Mouse (Mus musculus): ENCODE results near the gene Psmb7.

Psmb7 gene

DNA sequence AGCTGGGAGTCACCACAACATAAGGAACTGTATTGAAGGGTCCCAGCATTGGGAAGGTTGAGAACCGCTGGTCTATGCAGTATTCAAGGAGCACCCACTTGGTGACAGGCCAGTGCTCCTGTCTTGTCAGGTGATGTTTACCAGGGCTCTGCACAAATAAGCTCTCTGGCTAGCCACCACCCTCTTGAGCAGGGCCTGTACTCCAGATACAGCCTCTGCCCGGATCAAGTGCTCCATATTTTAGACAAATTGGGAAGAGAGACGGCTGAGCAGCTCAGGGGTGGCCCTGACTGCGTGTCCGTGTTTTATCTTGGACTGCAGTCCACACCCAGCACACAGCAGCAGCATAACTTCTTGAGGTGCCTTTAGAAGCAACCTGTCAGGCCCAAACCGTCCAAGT, 57.2 kb downstream of the Psmb7 start:
- no peak for DNase-seq

DNA sequence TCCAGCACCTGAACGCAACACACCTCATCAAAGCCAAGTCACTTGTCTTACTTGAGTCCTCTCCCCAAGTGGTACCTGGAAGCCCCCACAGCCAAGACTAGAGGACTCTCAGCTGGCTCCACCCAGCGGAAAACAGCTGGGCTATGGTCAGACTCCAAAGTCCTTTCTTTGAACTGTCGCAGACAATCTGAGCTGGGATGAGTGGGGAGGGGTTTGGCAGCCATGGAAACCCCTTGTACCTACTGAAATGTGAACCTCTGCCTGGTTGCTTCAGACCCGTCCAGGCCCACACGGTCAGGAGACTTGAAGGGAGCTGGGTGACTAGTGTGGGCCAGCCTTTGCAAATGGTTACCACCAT, 58.5 kb downstream of the Psmb7 start:
- DNase-seq, result peak; percentile 21

- no peak for DNase-seq
Measured at GRCm38 (mm10) chr2:38584514-38585378, 59.1 kb downstream of the Psmb7 start.

DNA sequence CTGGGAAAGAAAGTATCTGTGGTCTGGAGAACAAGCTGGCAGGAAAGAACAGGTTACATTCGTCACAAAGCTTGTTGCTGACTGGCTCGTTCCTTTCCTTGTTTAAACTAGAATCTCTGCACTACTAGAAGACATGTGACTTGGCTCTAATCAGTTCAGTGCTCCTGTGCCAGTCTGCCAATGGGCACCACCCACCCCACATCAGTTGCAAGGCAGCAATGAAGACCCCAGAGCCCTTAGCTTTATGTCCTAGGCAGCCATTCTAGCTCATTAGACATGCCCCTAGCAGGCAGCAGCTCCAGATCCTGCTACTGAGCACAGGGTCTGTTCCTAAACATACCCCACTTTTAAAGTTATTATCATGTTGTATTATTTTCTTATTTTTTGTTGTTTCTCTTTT, 59.9 kb downstream of the Psmb7 start:
- DNase-seq, result no peak

DNA sequence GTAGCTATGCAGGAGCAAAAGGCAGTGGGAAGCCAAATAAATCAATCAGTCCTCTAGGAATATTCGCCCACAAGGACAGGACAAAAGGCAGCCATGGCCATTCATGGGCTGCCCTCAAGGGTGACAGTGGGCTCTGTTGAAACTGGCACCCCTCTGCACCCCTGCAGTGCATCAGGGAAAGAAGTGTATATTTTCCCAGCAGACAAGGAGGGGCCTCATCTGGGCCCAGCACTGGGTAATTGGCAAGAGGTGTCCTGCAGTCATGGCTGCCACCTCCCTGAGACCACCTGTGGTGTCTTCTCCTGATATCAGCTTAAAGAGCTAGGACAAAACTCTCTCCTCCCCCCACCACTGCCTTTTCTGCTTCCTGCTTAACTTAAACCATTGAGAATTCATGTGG, 64.4 kb downstream of the Psmb7 start:
- no peak for DNase-seq

GRCm38 (mm10) chr2:38578602-38579521, 65.0 kb downstream of the Psmb7 start:
- peak; percentile 12 for DNase-seq

DNA sequence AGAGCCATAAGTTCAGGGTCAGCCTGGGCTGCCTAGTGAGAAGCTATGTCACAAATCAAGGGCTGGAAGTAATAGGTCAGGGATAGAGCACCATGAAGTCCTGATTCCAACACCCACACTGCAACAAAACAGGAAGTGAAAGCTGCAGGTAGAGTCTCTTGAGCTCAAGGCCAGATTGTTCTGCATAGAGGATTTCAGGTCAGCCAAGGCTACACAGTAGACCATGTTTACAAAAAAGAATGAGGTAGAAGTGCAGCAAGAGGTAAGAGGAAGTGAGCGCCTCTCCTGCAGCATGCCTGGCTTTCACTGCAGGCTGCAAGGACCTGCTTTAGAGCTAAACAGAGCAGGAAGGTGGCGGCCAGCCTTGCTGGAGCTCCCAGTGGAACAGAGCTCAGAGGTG, 69.2 kb downstream of the Psmb7 start:
- DNase-seq, result no peak

DNA sequence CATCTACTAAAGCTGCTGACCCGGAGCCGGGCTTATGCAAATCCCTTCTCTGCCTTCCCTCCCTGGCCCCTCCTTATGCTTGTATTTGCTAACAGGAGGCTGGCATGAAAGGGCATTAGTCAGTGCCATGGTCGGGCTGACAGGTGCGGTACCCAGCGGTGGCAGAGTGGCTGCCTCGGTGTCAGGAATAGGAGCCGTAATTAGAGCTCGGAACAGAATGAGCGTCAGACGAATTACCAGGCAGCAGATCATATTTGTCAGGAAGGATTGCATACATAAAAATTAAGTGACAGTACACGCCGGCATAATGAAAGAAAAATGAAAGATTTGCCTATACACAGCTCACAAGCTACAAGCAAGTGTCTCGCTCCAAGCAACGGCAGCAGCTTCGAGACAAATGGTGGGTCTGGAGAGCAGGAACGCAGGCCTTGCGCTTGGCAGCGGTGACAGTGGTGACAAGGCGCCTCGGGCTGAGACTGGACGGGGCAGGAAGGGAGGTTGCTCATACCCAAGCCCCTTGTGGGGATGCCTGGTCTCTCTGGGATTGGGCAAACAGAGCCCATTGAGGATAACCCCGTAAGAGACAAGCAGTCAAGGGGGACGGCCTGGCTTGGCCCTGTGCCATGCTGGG, 71.8 kb downstream of the Psmb7 start:
- no peak for DNase-seq

DNA sequence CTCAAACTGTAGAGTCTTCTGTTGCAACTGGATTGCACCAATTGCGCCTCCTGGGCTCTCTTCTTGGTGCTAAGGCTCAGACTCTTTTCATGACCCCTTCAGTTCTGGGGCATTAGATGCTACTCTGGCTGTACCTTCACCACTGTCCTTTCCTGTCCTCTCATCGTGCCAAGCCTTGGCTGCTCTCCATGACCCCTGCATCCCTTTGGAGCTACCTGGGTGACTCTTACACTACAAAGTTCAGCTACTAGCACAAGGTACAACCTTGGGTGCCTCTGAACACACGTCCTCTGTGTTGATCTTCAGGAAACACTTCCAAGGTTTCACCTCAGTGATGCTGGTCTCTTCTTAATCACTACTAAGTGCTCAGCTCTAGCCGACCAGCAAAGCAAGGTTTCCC, 81.3 kb downstream of the Psmb7 start:
- no peak for DNase-seq

GRCm38 (mm10) chr2:38560296-38561227, 83.3 kb downstream of the Psmb7 start:
- DNase-seq, result no peak

- DNase-seq, result no peak
Measured at GRCm38 (mm10) chr2:38556721-38557120, 87.2 kb downstream of the Psmb7 start.

GRCm38 (mm10) chr2:38555659-38556058, 88.2 kb downstream of the Psmb7 start:
- DNase-seq, result no peak

GRCm38 (mm10) chr2:38554226-38554995, 89.5 kb downstream of the Psmb7 start:
- no peak for DNase-seq

DNA sequence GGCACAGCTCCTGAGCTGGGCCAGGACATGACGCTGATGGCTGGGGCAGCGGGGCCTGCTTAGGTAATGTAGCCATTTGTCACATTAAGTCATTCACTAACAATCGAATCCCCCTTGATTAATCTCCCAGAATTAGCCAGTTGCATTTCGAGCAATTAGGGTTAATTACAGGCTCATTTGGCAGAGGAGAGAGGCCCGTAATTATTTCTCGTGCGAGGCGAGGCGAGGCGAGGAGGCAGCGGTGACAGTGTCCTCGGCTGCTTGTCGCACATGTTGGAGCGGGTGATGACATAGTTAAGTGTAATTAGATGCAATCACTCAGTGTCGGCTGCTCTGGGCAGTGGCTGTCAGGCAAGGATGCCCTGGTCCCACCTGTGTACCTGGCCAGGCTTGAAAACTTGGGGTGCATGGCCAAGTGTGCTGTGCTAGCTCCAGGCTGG, 91.9 kb downstream of the Psmb7 start:
- no peak for DNase-seq

- no peak for DNase-seq
Measured at GRCm38 (mm10) chr2:38547793-38548517, 95.9 kb downstream of the Psmb7 start.

DNA sequence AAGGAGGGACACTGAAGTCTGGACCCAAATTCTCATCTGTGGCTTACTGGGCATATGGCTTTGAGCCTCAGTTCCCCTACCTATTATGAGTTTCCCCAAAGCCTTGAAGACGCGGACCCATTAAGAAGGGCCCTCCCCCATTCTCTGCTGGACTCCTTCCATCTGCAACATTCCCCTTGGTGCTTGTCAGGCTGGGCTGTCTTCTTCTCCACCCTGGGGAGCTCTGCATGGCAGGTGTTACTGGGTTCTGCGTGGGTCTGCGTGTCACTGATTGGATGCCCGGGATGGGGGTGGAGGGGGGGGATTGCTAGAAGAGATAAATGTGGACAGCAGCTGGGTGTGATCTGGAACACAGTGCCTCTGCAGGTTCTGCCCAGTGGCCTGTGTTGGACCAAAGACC, 97.1 kb downstream of the Psmb7 start:
- no peak for DNase-seq

GRCm38 (mm10) chr2:38546222-38546621, 97.7 kb downstream of the Psmb7 start:
- peak; percentile 88 for DNase-seq

DNA sequence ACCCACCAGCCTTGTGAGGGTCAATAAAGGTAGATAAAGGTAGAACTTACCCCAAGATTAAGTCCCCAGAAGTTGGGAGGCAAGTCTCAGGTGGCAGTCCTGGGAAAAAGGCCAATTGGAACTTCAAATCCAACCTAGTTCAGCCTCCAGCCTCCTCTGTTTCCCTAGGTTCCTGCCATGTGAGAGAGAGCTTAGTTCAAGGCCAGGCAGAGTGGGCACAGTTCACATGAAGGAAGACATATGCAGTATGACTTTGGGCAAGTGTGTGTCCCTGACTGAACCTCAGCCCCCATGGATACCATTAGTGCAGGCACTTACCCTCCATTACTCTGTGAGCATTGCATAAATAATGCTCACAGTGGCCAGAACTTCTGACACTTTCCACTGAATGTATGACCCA, 98.2 kb downstream of the Psmb7 start:
- DNase-seq, result no peak

DNA sequence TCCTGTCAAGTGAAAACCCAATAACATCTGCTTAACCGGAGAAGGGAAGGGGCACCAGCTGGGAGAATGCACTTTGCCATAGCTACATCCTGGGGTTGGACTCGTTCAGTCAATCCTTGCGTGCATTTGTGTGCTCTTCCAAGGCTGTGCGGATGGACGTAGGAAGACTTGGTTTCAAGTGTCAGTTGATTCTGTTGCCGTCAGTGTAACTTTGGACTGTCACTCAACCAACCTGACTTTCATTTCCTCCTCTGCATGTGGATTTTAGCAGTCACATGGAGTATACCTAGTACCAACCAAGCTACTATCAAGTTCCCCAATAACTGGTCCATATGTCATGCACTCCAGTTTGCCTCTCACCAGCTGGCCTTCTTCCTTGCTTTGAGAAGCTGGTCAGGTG, 98.9 kb downstream of the Psmb7 start:
- no peak for DNase-seq

GRCm38 (mm10) chr2:38544341-38544740, 99.5 kb downstream of the Psmb7 start:
- DNase-seq, result no peak

DNA sequence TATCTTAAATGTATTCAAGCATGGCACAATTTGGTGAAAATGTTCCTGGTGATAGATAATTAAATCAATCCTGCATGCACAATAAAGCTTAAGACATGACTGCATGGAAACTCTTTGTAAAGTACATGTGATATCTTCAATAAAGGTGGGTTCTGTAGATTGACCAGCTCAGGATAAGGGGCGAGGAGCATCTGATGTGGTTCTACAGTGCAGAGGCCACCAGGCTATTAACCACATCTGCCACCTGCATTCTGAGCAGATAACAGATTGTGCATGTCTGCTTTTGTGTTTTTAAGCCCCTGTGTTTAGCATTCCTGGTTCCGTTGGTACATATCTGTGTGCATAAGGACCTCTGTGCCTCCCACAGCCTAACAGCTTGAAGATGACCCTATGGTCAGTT, 100.7 kb downstream of the Psmb7 start:
- no peak for DNase-seq

All from kidney, postnatal 14 days (tissue).